Mouse (Mus musculus) CH12.LX (cell line): ENCODE results near the gene Trim62.

ENCODE experiments used
- CHD2 ChIP-seq: IDR thresholded peaks from 2 replicates; pipeline ENCODE4 v1.6.1; 2011; ENCODE audit warnings: low read length, improper control_type of control experiment
- CTCF ChIP-seq, 2 experiments: IDR thresholded peaks in 1 of 2; conservative IDR thresholded peaks in 1 of 2; 2 replicates each; pipeline ENCODE4 v1.5.1; 2011 to 2012; ENCODE audit warnings: low read depth in 2 of 2, low read length in 2 of 2, improper control_type of control experiment in 1 of 2, inconsistent platforms in 1 of 2, mild to moderate bottlenecking in 1 of 2, moderate library complexity in 1 of 2
- JUN ChIP-seq: IDR thresholded peaks from 2 replicates; pipeline ENCODE4 v1.6.1; 2011; ENCODE audit warnings: low read depth, mild to moderate bottlenecking, low read length, improper control_type of control experiment, moderate library complexity; ENCODE audit not compliant: insufficient read depth
- MAFK ChIP-seq: IDR thresholded peaks from 2 replicates; pipeline ENCODE4 v1.6.1; 2011; ENCODE audit warnings: low read length, improper control_type of control experiment; ENCODE audit not compliant: insufficient replicate concordance
- MAX ChIP-seq: IDR thresholded peaks from 2 replicates; pipeline ENCODE4 v1.6.1; 2011; ENCODE audit warnings: low read length, improper control_type of control experiment
- POLR2A ChIP-seq: IDR thresholded peaks from 2 replicates; pipeline ENCODE4 v1.6.1; 2011; ENCODE audit warnings: low read depth, mild to moderate bottlenecking, improper control_type of control experiment, low read length
- UBTF ChIP-seq: IDR thresholded peaks from 2 replicates; pipeline ENCODE4 v1.6.1; 2012; ENCODE audit warnings: low read depth, mild to moderate bottlenecking, inconsistent platforms, low read length, improper control_type of control experiment, moderate library complexity
- USF2 ChIP-seq: conservative IDR thresholded peaks from 2 replicates; pipeline ENCODE4 v1.6.1; 2011; ENCODE audit warnings: low read depth, low read length, improper control_type of control experiment
- ZMIZ1 ChIP-seq: IDR thresholded peaks from 2 replicates; pipeline ENCODE4 v1.6.1; 2012; ENCODE audit warnings: low read depth, mild to moderate bottlenecking, inconsistent platforms, low read length, improper control_type of control experiment
- ZNF384 ChIP-seq: IDR thresholded peaks from 2 replicates; pipeline ENCODE4 v1.6.1; 2012; ENCODE audit warnings: low read depth, low read length, improper control_type of control experiment, inconsistent platforms

DNA sequence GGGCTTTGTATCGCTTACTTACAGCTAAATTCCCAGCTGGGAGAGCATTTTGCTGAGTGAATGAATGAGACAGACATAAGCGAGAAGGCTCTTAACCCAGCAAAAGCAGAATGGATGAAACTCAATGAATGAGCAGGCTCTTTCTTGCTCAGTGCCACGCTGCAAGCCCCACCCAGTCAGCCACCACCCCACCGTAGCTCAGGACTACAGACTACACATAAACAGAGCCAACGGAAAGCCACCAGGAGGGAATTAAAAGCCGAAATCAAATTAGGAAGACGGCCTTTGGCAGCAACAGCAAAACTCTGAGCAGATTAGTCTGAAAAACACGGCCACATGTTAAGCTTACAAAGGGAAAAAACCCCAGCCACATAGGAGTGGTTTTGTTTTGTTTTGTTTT is 75.5 kb downstream of the Trim62 start:
- TF ChIP-seq ZMIZ1: no peak
- TF ChIP-seq CHD2: no peak
- no peak for TF ChIP-seq JUN
- no peak for TF ChIP-seq USF2
- TF ChIP-seq MAFK: no peak
- TF ChIP-seq POLR2A: no peak
- TF ChIP-seq CTCF (conservative IDR thresholded peaks at IDR 0.05 in 1 of 2, IDR thresholded peaks at IDR 0.05 in 1 of 2; ENCODE audit: low read depth in 2 of 2, low read length in 2 of 2): no peak
- no peak for TF ChIP-seq ZNF384
- no peak for TF ChIP-seq MAX
- TF ChIP-seq UBTF: no peak
